Mouse (Mus musculus): Measurements from ENCODE around the gene Abcd3. TPM values are rescaled to one million over a fixed set of nuclear protein-coding genes. Genes with fewer than 3 reads are reported as not detected.

Abcd3 gene
- polyA plus RNA-seq, 1 experiment from 2014 or later, result 55.7 TPM

DNA sequence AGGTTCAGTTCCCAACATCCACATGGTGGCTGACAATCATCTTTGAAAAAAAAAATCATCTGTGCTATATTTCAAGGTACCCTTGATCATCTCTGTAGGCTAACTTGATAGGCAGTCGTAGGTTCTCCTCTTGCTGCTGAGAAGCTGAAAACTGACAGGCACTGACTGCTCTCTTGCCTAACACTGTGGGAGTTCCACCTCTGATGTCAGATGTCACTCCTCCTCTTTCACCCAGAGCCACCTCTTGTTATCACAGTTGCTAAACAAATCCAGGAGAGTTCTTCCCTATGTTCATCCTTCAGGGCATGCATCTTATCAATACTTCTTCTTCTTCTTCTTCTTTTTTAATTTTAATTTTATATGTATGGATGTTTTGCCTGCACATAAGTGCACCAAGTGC is 10.0 kb upstream of the Abcd3 start:
- Histone ChIP-seq H3K9me3 (replicated peaks; ENCODE audit: control insufficient read depth, low read length) (no peaks in the 10 kb centered on the region), H3K27ac (replicated peaks; ENCODE audit: low read depth, low read length) (no peak overlapping the region), H3K4me1 (ENCODE audit: control insufficient read depth, insufficient read depth, low read length) (no peaks in the 10 kb centered on the region), H3K36me3 (replicated peaks; ENCODE audit: control insufficient read depth, insufficient read depth, low read depth, low read length) (no peaks in the 10 kb centered on the region), H3K4me2 (ENCODE audit: low read depth, low read length) (no peak overlapping the region), H3K27me3 (ENCODE audit: control insufficient read depth, insufficient read depth, low read length) (no peaks in the 10 kb centered on the region), H3K4me3 (ENCODE audit: low read depth, low read length) (no peak overlapping the region), H3K9ac (replicated peaks; ENCODE audit: low read length) (no peak overlapping the region)
- ATAC-seq (replicated peaks; ENCODE audit: insufficient number of reproducible peaks, low FRiP score, low TSS enrichment, low read depth) (no peak), DNase-seq (ENCODE audit: low spot score) (no peak)
- 72% methylated on average over 1 of the region's 1 CpGs for WGBS

DNA sequence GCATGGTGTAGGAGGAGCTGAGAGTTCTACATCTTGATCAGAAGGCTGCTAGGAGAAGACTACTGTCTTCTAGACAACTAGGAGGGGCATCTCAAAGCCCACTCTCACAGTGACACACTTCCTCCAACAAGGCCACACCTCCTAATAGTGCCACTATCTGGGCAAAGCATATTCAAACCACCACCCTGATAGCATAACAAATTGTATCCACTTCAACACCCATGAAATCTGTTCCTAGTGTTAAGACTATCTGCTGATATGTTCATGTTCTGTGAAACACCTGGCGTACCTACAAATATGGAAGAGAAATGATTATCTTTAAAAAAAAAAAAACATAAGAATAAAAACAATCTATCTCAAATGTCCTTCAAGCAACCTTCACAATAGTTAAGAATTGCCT is 9.2 kb upstream of the Abcd3 start:
- 94% methylated on average over 1 of the region's 1 CpGs for WGBS

DNA sequence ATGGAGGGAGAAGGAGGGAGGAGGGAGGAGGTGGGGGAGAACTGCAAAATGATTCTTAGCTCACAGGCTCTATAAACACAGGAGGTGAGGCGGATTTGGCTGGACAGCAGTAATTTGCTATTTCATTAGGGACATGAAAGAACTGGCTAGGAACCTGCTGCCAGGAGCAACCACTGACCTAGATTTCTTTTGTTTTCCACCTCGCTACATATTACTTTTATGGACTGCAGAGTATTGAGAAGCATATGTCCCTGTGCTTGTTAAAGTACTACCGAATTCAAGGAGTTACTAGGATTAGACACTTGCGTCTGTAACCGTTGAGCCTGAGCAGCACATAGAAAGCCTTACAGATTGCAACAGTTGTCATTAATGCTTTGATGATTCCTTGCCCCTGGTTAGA is 7.5 kb upstream of the Abcd3 start:
- Histone ChIP-seq H3K4me1 (ENCODE audit: control insufficient read depth, insufficient read depth, low read length) (no peaks in the 10 kb centered on the region), H3K27me3 (ENCODE audit: control insufficient read depth, insufficient read depth, low read length) (no peaks in the 10 kb centered on the region), H3K4me3 (ENCODE audit: low read depth, low read length) (no peak overlapping the region), H3K9me3 (replicated peaks; ENCODE audit: control insufficient read depth, low read length) (no peaks in the 10 kb centered on the region), H3K4me2 (ENCODE audit: low read depth, low read length) (no peak overlapping the region), H3K36me3 (replicated peaks; ENCODE audit: control insufficient read depth, insufficient read depth, low read depth, low read length) (no peaks in the 10 kb centered on the region), H3K27ac (replicated peaks; ENCODE audit: low read depth, low read length) (no peak overlapping the region), H3K9ac (replicated peaks; ENCODE audit: low read length) (no peak overlapping the region)
- ATAC-seq (replicated peaks; ENCODE audit: insufficient number of reproducible peaks, low FRiP score, low TSS enrichment, low read depth), result no peak
- 78% methylated on average over 5 of the region's 5 CpGs for whole genome bisulfite sequencing
- DNase-seq (ENCODE audit: low spot score), result no peak

More for the DNA sequence above, 9.2 kb upstream of the Abcd3 start:
- no peak overlapping the region for H3K9ac ChIP-seq (replicated peaks; ENCODE audit: low read length)
- no peaks in the 10 kb centered on the region for H3K27me3 ChIP-seq (ENCODE audit: control insufficient read depth, insufficient read depth, low read length)
- no peak for ATAC-seq (replicated peaks; ENCODE audit: insufficient number of reproducible peaks, low FRiP score, low TSS enrichment, low read depth)
- no peaks in the 10 kb centered on the region for H3K9me3 ChIP-seq (replicated peaks; ENCODE audit: control insufficient read depth, low read length)
- no peak overlapping the region for H3K27ac ChIP-seq (replicated peaks; ENCODE audit: low read depth, low read length)
- DNase-seq (ENCODE audit: low spot score), result no peak
- no peaks in the 10 kb centered on the region for H3K4me1 ChIP-seq (ENCODE audit: control insufficient read depth, insufficient read depth, low read length)
- H3K4me3 ChIP-seq (ENCODE audit: low read depth, low read length), result no peak overlapping the region
- H3K4me2 ChIP-seq (ENCODE audit: low read depth, low read length), result no peak overlapping the region
- no peaks in the 10 kb centered on the region for H3K36me3 ChIP-seq (replicated peaks; ENCODE audit: control insufficient read depth, insufficient read depth, low read depth, low read length)

DNA sequence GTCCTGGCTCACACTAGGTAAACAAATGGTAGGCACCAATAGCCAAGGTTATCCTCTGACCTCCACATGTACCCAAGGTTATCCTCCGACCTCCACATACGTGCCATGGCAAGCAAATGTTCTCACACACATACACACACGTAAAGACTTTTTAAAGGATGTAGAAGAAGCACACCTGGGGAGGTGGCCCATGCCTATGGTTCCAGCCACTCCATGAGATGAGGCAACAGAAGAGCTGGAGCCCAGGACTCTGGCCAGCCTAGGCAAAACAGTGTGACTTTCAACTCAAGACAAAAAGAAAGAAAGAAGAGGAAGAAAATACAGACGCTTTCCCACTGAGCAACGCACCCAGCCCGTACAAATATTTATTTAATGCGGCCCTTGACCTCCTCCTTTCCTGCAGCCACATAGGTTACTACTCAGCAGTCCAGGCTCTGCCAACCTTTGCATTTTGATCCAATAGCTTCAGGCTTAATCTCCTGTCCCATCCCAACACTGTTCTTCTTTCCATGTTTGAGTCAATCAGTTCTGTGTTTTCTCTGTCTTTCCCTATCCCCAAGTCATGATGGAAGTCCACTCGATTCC is 6.5 kb upstream of the Abcd3 start:
- DNase-seq (ENCODE audit: low spot score) (no peak), ATAC-seq (replicated peaks; ENCODE audit: insufficient number of reproducible peaks, low FRiP score, low TSS enrichment, low read depth) (no peak)
- H3K9ac ChIP-seq (replicated peaks; ENCODE audit: low read length), result no peak overlapping the region
- no peaks in the 10 kb centered on the region for H3K36me3 ChIP-seq (replicated peaks; ENCODE audit: control insufficient read depth, insufficient read depth, low read depth, low read length)
- H3K4me3 ChIP-seq (ENCODE audit: low read depth, low read length), result no peak overlapping the region
- H3K27ac ChIP-seq (replicated peaks; ENCODE audit: low read depth, low read length), result no peak overlapping the region
- WGBS, result 60% methylated on average over 8 of the region's 8 CpGs
- H3K4me2 ChIP-seq (ENCODE audit: low read depth, low read length), result no peak overlapping the region
- no peaks in the 10 kb centered on the region for H3K4me1 ChIP-seq (ENCODE audit: control insufficient read depth, insufficient read depth, low read length)
- no peaks in the 10 kb centered on the region for H3K9me3 ChIP-seq (replicated peaks; ENCODE audit: control insufficient read depth, low read length)
- no peaks in the 10 kb centered on the region for H3K27me3 ChIP-seq (ENCODE audit: control insufficient read depth, insufficient read depth, low read length)

DNA sequence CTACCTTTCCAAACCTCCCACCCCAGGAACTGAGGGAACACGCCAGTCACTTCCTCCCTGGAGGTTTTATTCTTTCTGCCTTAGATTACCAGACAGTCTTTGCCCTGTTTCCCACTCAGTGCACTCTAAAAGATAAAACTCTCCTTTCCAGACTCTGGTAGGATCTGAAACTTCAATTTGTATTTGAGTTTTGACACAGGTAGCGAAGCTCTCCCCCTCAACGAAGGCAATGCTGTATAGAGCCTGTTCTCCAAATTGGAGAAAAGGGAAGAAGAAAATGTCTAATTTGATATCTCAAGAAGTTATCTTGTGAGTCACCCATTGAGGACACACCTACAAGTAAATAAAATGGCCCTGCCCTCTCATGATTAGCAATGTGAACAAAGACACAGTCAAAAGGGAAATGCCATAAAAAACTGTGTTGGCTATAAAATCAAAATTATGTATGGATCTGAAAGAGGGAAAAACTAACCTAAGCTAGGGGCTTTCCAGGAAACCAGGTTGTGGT is 4.6 kb upstream of the Abcd3 start:
- Histone ChIP-seq H3K9me3 (replicated peaks; ENCODE audit: control insufficient read depth, low read length) (no peaks in the 10 kb centered on the region), H3K4me3 (ENCODE audit: low read depth, low read length) (no peak overlapping the region), H3K27me3 (ENCODE audit: control insufficient read depth, insufficient read depth, low read length) (no peaks in the 10 kb centered on the region), H3K9ac (replicated peaks; ENCODE audit: low read length) (no peak overlapping the region), H3K36me3 (replicated peaks; ENCODE audit: control insufficient read depth, insufficient read depth, low read depth, low read length) (no peaks in the 10 kb centered on the region), H3K4me2 (ENCODE audit: low read depth, low read length) (no peak overlapping the region), H3K27ac (replicated peaks; ENCODE audit: low read depth, low read length) (no peak overlapping the region), H3K4me1 (ENCODE audit: control insufficient read depth, insufficient read depth, low read length) (no peaks in the 10 kb centered on the region)
- DNase-seq (ENCODE audit: low spot score), result no peak
- 83% methylated on average over 3 of the region's 3 CpGs for WGBS
- no peak for ATAC-seq (replicated peaks; ENCODE audit: insufficient number of reproducible peaks, low FRiP score, low TSS enrichment, low read depth)

DNA sequence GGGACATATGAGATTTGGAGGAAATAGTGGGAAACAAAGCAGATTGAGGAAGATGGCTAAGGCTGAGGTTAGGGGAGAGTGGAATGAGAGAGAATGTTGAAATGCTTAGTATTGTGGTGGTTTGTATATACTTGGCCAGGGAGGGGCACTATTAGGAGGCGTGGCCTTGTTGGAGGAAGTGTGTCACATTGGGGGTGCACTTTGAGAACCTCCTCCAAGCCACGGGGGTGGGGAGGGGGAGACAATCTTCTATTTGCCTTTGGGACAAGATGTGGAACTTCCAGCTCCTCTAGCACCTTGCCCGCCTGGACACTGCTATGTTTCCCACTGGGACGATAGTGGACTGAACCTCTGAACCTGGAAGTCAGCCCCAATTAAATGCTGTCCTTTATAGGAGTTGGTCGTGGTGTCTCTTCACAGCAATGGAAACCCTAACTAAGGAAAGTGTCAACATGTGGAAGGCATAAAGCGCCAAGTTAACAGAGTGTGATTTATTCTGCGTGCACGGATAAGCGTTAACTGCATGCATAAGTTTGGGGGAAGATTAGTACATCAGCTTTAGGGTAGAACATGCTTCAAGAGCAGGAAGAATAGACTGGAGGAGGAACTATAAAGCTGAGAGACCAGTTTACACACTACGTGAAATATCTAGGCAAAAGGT is 3.8 kb upstream of the Abcd3 start:
- Histone ChIP-seq H3K4me1 (ENCODE audit: control insufficient read depth, insufficient read depth, low read length) (no peaks in the 10 kb centered on the region), H3K4me2 (ENCODE audit: low read depth, low read length) (no peak overlapping the region), H3K9ac (replicated peaks; ENCODE audit: low read length) (no peak overlapping the region), H3K9me3 (replicated peaks; ENCODE audit: control insufficient read depth, low read length) (no peaks in the 10 kb centered on the region), H3K36me3 (replicated peaks; ENCODE audit: control insufficient read depth, insufficient read depth, low read depth, low read length) (no peaks in the 10 kb centered on the region), H3K27me3 (ENCODE audit: control insufficient read depth, insufficient read depth, low read length) (no peaks in the 10 kb centered on the region), H3K4me3 (ENCODE audit: low read depth, low read length) (no peak overlapping the region), H3K27ac (replicated peaks; ENCODE audit: low read depth, low read length) (no peak overlapping the region)
- no peak for ATAC-seq (replicated peaks; ENCODE audit: insufficient number of reproducible peaks, low FRiP score, low TSS enrichment, low read depth)
- WGBS, result 86% methylated on average over 10 of the region's 10 CpGs
- no peak for DNase-seq (ENCODE audit: low spot score)

DNA sequence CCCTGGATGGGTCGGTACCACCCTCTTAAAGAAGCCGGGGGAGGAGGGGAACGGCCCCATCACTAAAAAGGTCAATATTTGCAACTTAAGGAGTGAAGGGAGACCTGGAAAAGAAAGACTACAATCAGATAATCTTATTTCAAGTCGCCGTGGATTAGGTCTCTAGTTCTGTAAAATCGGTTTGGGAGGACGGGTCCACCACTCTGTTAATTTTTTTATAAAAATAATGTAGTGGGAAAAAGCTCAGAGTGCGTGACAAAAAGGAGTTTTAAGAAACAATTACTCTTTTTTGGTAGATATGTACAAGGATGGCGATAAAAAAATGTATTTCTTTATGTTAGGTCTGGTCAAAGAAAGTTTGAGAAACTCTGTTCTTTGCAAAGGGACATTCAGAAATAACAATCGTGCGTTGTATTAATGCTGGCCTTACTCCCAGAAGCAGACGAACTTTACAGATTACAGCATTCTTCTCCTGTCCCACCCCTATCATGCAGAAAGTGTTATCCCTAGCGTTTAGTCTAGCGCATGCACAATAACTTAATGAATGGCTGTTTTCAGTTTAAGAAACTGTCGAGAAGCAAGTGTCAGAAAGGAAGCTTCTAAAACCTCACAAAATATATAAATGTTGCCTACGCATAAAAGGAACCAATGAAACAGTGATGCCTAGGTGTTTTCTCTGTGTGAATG is 590 bp upstream of the Abcd3 start:
- DNase-seq (ENCODE audit: low spot score) (no peak), ATAC-seq (replicated peaks; ENCODE audit: insufficient number of reproducible peaks, low FRiP score, low TSS enrichment, low read depth) (no peak)
- peak overlapping the region; percentile 94 for H3K27ac ChIP-seq (replicated peaks; ENCODE audit: low read depth, low read length)
- no peaks in the 10 kb centered on the region for H3K27me3 ChIP-seq (ENCODE audit: control insufficient read depth, insufficient read depth, low read length)
- H3K4me3 ChIP-seq (ENCODE audit: low read depth, low read length), result peak overlapping the region; percentile 86
- no peaks in the 10 kb centered on the region for H3K4me1 ChIP-seq (ENCODE audit: control insufficient read depth, insufficient read depth, low read length)
- H3K9ac ChIP-seq (replicated peaks; ENCODE audit: low read length), result peak overlapping the region; percentile 91
- WGBS, result 28% methylated on average over 16 of the region's 16 CpGs
- peak overlapping the region; percentile 55 for H3K4me2 ChIP-seq (ENCODE audit: low read depth, low read length)
- no peaks in the 10 kb centered on the region for H3K9me3 ChIP-seq (replicated peaks; ENCODE audit: control insufficient read depth, low read length)
- no peaks in the 10 kb centered on the region for H3K36me3 ChIP-seq (replicated peaks; ENCODE audit: control insufficient read depth, insufficient read depth, low read depth, low read length)

DNA sequence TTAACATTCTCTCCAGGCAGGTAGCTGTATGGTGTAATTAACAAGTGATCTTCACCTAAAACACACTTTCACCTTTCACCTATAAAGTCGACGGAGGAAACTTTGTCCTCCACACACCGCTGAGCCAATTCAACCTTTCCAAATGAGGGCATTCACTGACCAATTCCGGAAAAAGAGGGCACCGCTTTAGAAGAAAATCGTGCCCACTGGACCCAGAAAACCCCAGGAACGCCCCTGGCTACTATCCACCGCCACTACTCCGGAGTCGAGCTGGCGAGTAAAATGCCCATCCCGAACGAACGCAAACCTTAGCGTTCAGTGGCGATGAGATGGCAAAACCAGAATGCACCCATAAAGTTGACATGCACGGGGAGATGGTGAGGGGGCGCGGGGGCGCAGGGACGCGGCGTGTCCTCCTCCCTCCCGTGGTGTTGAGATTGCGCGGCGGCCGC is 663 bp downstream of the Abcd3 start:
- no peaks in the 10 kb centered on the region for H3K27me3 ChIP-seq (ENCODE audit: control insufficient read depth, insufficient read depth, low read length)
- peak overlapping the region; percentile 94 for H3K27ac ChIP-seq (replicated peaks; ENCODE audit: low read depth, low read length)
- no peak; the same call in 1 of the 2 replicates for ATAC-seq (replicated peaks; ENCODE audit: insufficient number of reproducible peaks, low FRiP score, low TSS enrichment, low read depth)
- no peaks in the 10 kb centered on the region for H3K9me3 ChIP-seq (replicated peaks; ENCODE audit: control insufficient read depth, low read length)
- H3K4me2 ChIP-seq (ENCODE audit: low read depth, low read length), result peak overlapping the region; percentile 70
- 0% methylated on average over 28 of the region's 28 CpGs for WGBS
- no peaks in the 10 kb centered on the region for H3K36me3 ChIP-seq (replicated peaks; ENCODE audit: control insufficient read depth, insufficient read depth, low read depth, low read length)
- peak overlapping the region; percentile 91 for H3K9ac ChIP-seq (replicated peaks; ENCODE audit: low read length)
- no peaks in the 10 kb centered on the region for H3K4me1 ChIP-seq (ENCODE audit: control insufficient read depth, insufficient read depth, low read length)
- DNase-seq (ENCODE audit: low spot score), result no peak
- H3K4me3 ChIP-seq (ENCODE audit: low read depth, low read length), result peak overlapping the region; percentile 86
